Mouse (Mus musculus): ENCODE measurements at regions not wholly inside any gene's neighbourhood (a gene's known extent, or its start where the extent isn't known, plus 50 kb on each side); places are given as distances from the start of the nearest gene placed in this dataset.
A peak's percentile ranks its signal among the peaks of the same experiment; 100 is the strongest.

- no peak for TF ChIP-seq POLR2A (IDR thresholded peaks at IDR 0.05; ENCODE audit: low read depth, low read length)
- TF ChIP-seq CTCF (IDR thresholded peaks at IDR 0.05; ENCODE audit: extremely low read depth, insufficient read length, insufficient replicate concordance, low read depth, low read length) = peak; percentile 12; the same call in 1 of the 2 replicates
Observed at GRCm38 (mm10) chr3:136442099-136442498, 116.2 kb upstream of the Bank1 start.
